Mouse (Mus musculus): Measurements from ENCODE around the gene Uchl3. TPM values are rescaled to one million over a fixed set of nuclear protein-coding genes. Genes with fewer than 3 reads are reported as not detected.
A peak's percentile ranks its signal among the peaks of the same experiment; 100 is the strongest.

Uchl3 gene
- polyA plus RNA-seq, 1 experiment: 26.7 TPM

GRCm38 (mm10) chr14:101729972-101730692 is 76.4 kb downstream of the Uchl3 start:
- Histone ChIP-seq H3K27ac (ENCODE audit: control insufficient read depth, insufficient read depth, low read length) (no peak overlapping the region), H3K36me3 (ENCODE audit: control insufficient read depth, insufficient read depth, low read length) (no peaks in the 10 kb centered on the region), H3K4me1 (replicated peaks; ENCODE audit: control insufficient read depth, insufficient read depth, low read length) (peaks cover 10% of the 10 kb centered on the region; the same call in 1 of the 2 replicates), H3K4me3 (ENCODE audit: control insufficient read depth, insufficient read depth, low read length) (peak overlapping the region; percentile 55), H3K27me3 (ENCODE audit: control insufficient read depth, insufficient read depth, low read length) (peaks cover 11% of the 10 kb centered on the region)
- no peak for DNase-seq
- TF ChIP-seq CTCF (IDR thresholded peaks at IDR 0.05; ENCODE audit: borderline replicate concordance, control insufficient read depth, extremely low read depth, insufficient read depth, low read length, poor library complexity): no peak
- TF ChIP-seq POLR2A (IDR thresholded peaks at IDR 0.05; ENCODE audit: control insufficient read depth, extremely low read depth, insufficient read depth, low read length, poor library complexity): no peak
- 10% methylated on average over 28 of the region's 28 CpGs for WGBS

- no peaks in the 10 kb centered on the region for H3K36me3 ChIP-seq (ENCODE audit: control insufficient read depth, insufficient read depth, low read length)
- WGBS: 59% methylated on average over 10 of the region's 10 CpGs
- no peak for TF ChIP-seq POLR2A (IDR thresholded peaks at IDR 0.05; ENCODE audit: control insufficient read depth, extremely low read depth, insufficient read depth, low read length, poor library complexity)
- TF ChIP-seq CTCF (IDR thresholded peaks at IDR 0.05; ENCODE audit: borderline replicate concordance, control insufficient read depth, extremely low read depth, insufficient read depth, low read length, poor library complexity): no peak
- H3K27ac ChIP-seq (ENCODE audit: control insufficient read depth, insufficient read depth, low read length): no peak overlapping the region
- H3K27me3 ChIP-seq (ENCODE audit: control insufficient read depth, insufficient read depth, low read length): peaks cover 7% of the 10 kb centered on the region; the same call in 1 of the 2 replicates
- H3K4me3 ChIP-seq (ENCODE audit: control insufficient read depth, insufficient read depth, low read length): no peak overlapping the region
- peaks cover 10% of the 10 kb centered on the region; the same call in 1 of the 2 replicates for H3K4me1 ChIP-seq (replicated peaks; ENCODE audit: control insufficient read depth, insufficient read depth, low read length)
- no peak for DNase-seq
Measured at GRCm38 (mm10) chr14:101733542-101734303, 80.0 kb downstream of the Uchl3 start.

GRCm38 (mm10) chr14:101737501-101737900 is 83.7 kb downstream of the Uchl3 start:
- Histone ChIP-seq H3K27ac (ENCODE audit: control insufficient read depth, insufficient read depth, low read length) (no peak overlapping the region), H3K4me3 (ENCODE audit: control insufficient read depth, insufficient read depth, low read length) (no peak overlapping the region)
- 89% methylated on average over 4 of the region's 4 CpGs for WGBS

More at GRCm38 (mm10) chr14:101737501-101737900, 83.7 kb downstream of the Uchl3 start:
- no peaks in the 10 kb centered on the region for H3K27me3 ChIP-seq (ENCODE audit: control insufficient read depth, insufficient read depth, low read length)
- H3K36me3 ChIP-seq (ENCODE audit: control insufficient read depth, insufficient read depth, low read length): no peaks in the 10 kb centered on the region
- no peak for TF ChIP-seq CTCF (IDR thresholded peaks at IDR 0.05; ENCODE audit: borderline replicate concordance, control insufficient read depth, extremely low read depth, insufficient read depth, low read length, poor library complexity)
- no peak for DNase-seq
- H3K4me1 ChIP-seq (replicated peaks; ENCODE audit: control insufficient read depth, insufficient read depth, low read length): no peaks in the 10 kb centered on the region

Other genes starting within 250 kb of the Uchl3 start
- gene Tbc1d4, start 44.8 kb upstream of the Uchl3 start, polyA plus RNA-seq (2012; rRNA removed): 10.1 and 13.3 TPM in 2 replicates
- 27.2 and 29.0 TPM in 2 replicates for gene Commd6, start 13.3 kb upstream of the Uchl3 start, polyA plus RNA-seq (2012; rRNA removed)
- 1.4 and 2.2 TPM in 2 replicates for gene Gm9922, start 75.8 kb downstream of the Uchl3 start, polyA plus RNA-seq (2012; rRNA removed)
- gene Lmo7, start 76.0 kb downstream of the Uchl3 start, polyA plus RNA-seq (2012; rRNA removed): 8.9 and 13.2 TPM in 2 replicates

All from thymus, adult 2 months (tissue).